Mouse (Mus musculus) G1E (cell line): ENCODE measurements around the gene Trak2. TPM values are rescaled to one million over a fixed set of nuclear protein-coding genes. Genes with fewer than 3 reads are reported as not detected.

ENCODE experiments used
- ATAC-seq: 2 replicates; pipeline ENCODE4 v1.8.0; 2016; ENCODE audit warnings: mild to moderate bottlenecking; ENCODE audit not compliant: insufficient number of reproducible peaks, poor library complexity, low FRiP score, severe bottlenecking; ENCODE audit errors: extremely low read depth
- DNase-seq: peaks from one replicate; pipeline ENCODE4 v3.0.0; 2012; ENCODE audit warnings: low spot score
- H3K27me3 ChIP-seq: 2 replicates; pipeline ENCODE4 v1.6.1; 2012; ENCODE audit warnings: mild to moderate bottlenecking, low read length, inconsistent platforms; ENCODE audit not compliant: insufficient read depth
- H3K36me3 ChIP-seq: replicated peaks from 2 replicates; pipeline ENCODE3; 2012; ENCODE audit warnings: mild to moderate bottlenecking, inconsistent platforms
- H3K4me1 ChIP-seq: 2 replicates; pipeline ENCODE4 v1.6.1; 2012; ENCODE audit warnings: low read depth, low read length, inconsistent platforms, mixed read lengths; ENCODE audit not compliant: insufficient read depth
- H3K4me3 ChIP-seq: 2 replicates; pipeline ENCODE4 v1.5.1; 2012; ENCODE audit warnings: low read depth, mild to moderate bottlenecking, inconsistent platforms, low read length, moderate library complexity, mixed read lengths
- H3K9me3 ChIP-seq: replicated peaks from 2 replicates; pipeline ENCODE4 v1.6.1; 2012; ENCODE audit warnings: inconsistent platforms
- CTCF ChIP-seq: IDR thresholded peaks from 2 replicates; pipeline ENCODE4 v1.5.1; 2012; ENCODE audit warnings: low read depth, low read length, inconsistent platforms, mixed read lengths
- GATA1 ChIP-seq: IDR thresholded peaks from 2 replicates; pipeline ENCODE4 v1.6.1; 2012; ENCODE audit warnings: borderline replicate concordance, low read length, inconsistent platforms, mixed read lengths
- GATA2 ChIP-seq: IDR thresholded peaks from 2 replicates; pipeline ENCODE4 v1.6.1; 2012; ENCODE audit warnings: low read depth, low read length, inconsistent platforms, borderline replicate concordance
- POLR2AphosphoS5 ChIP-seq: IDR thresholded peaks from 2 replicates; pipeline ENCODE4 v1.6.1; 2012; ENCODE audit warnings: low read depth, low read length, inconsistent platforms; ENCODE audit not compliant: insufficient replicate concordance
- TAL1 ChIP-seq: conservative IDR thresholded peaks from 2 replicates; pipeline ENCODE4 v1.6.1; 2012; ENCODE audit warnings: low read depth, low read length, inconsistent platforms, mixed read lengths
- polyA plus RNA-seq: library from polyadenylated mRNA; stranded (reverse); fragments of >175 nt; gene quantifications from 2 replicates; pipeline ENCODE4 v1.2.3, GENCODE M21; 2012
- total RNA-seq, 2 experiments: library from RNA; stranded (forward) in 1 of 2; stranded (reverse) in 1 of 2; fragments of 200-1000 nt in 1 of 2; fragments of >200 nt in 1 of 2; fragmentation: Nextera tagmentation in 1 of 2; gene quantifications; 2 replicates each; pipeline ENCODE4 v1.2.3; 2014 to 2017

Trak2 gene
- total and polyA plus RNA-seq, 3 experiments: 59.9 to 143 (median 110) TPM

GRCm38 (mm10) chr1:58950899-58951648 is 22.2 kb downstream of the Trak2 start:
- no peaks in the 10 kb centered on the region for H3K27me3 ChIP-seq
- H3K4me1 ChIP-seq: peaks cover 69% of the 10 kb centered on the region
- no peaks in the 10 kb centered on the region for H3K9me3 ChIP-seq
- no peak overlapping the region for H3K4me3 ChIP-seq
- TF ChIP-seq GATA1: no peak
- TF ChIP-seq POLR2AphosphoS5: no peak
- TF ChIP-seq TAL1: no peak
- no peak for TF ChIP-seq CTCF
- no peak for TF ChIP-seq GATA2
- no peak for DNase-seq
- ATAC-seq: no peak
- H3K36me3 ChIP-seq: peaks cover 45% of the 10 kb centered on the region

GRCm38 (mm10) chr1:58949561-58950106 is 23.6 kb downstream of the Trak2 start:
- peaks cover 60% of the 10 kb centered on the region for H3K36me3 ChIP-seq

GRCm38 (mm10) chr1:58946718-58947117 is 26.5 kb downstream of the Trak2 start:
- Histone ChIP-seq H3K4me1 (peaks cover 31% of the 10 kb centered on the region), H3K9me3 (no peaks in the 10 kb centered on the region), H3K27me3 (no peaks in the 10 kb centered on the region), H3K36me3 (peaks cover 51% of the 10 kb centered on the region), H3K4me3 (no peak overlapping the region)
- ATAC-seq (no peak), DNase-seq (no peak)
- TF ChIP-seq TAL1 (no peak), GATA1 (no peak), POLR2AphosphoS5 (no peak), GATA2 (no peak), CTCF (no peak)

More at GRCm38 (mm10) chr1:58949561-58950106, 23.6 kb downstream of the Trak2 start:
- no peaks in the 10 kb centered on the region for H3K9me3 ChIP-seq
- no peak overlapping the region for H3K4me3 ChIP-seq
- H3K4me1 ChIP-seq: peaks cover 57% of the 10 kb centered on the region
- TF ChIP-seq GATA2 (no peak), TAL1 (no peak), CTCF (no peak), GATA1 (no peak), POLR2AphosphoS5 (no peak)
- no peak for DNase-seq
- H3K27me3 ChIP-seq: no peaks in the 10 kb centered on the region
- no peak for ATAC-seq

- H3K4me1 ChIP-seq: peaks cover 27% of the 10 kb centered on the region
- no peak overlapping the region for H3K4me3 ChIP-seq
- H3K36me3 ChIP-seq: peaks cover 47% of the 10 kb centered on the region
- ATAC-seq (no peak), DNase-seq (no peak)
- TF ChIP-seq CTCF: no peak
- no peak for TF ChIP-seq GATA1
- TF ChIP-seq GATA2: no peak
- TF ChIP-seq POLR2AphosphoS5: no peak
- TF ChIP-seq TAL1: no peak
- no peaks in the 10 kb centered on the region for H3K9me3 ChIP-seq
- no peaks in the 10 kb centered on the region for H3K27me3 ChIP-seq
Measured at GRCm38 (mm10) chr1:58945960-58946670, 27.1 kb downstream of the Trak2 start.

- Histone ChIP-seq H3K27me3 (no peaks in the 10 kb centered on the region), H3K36me3 (peaks cover 44% of the 10 kb centered on the region), H3K4me3 (no peak overlapping the region), H3K9me3 (no peaks in the 10 kb centered on the region), H3K4me1 (peaks cover 22% of the 10 kb centered on the region)
- DNase-seq: no peak
- TF ChIP-seq TAL1: no peak
- no peak for TF ChIP-seq GATA2
- TF ChIP-seq GATA1: no peak
- TF ChIP-seq CTCF: no peak
- TF ChIP-seq POLR2AphosphoS5: no peak
- no peak for ATAC-seq
Measured at GRCm38 (mm10) chr1:58945523-58945922, 27.7 kb downstream of the Trak2 start.

- TF ChIP-seq GATA2 (no peak), GATA1 (no peak), CTCF (no peak), TAL1 (no peak), POLR2AphosphoS5 (no peak)
- Histone ChIP-seq H3K9me3 (no peaks in the 10 kb centered on the region), H3K36me3 (peaks cover 30% of the 10 kb centered on the region), H3K4me3 (no peak overlapping the region), H3K27me3 (no peaks in the 10 kb centered on the region), H3K4me1 (peaks cover 13% of the 10 kb centered on the region)
- no peak for DNase-seq
- no peak for ATAC-seq
Measured at GRCm38 (mm10) chr1:58937606-58938099, 35.6 kb downstream of the Trak2 start.
